Mouse (Mus musculus): ENCODE measurements around the gene Ndp. TPM values are rescaled to one million over a fixed set of nuclear protein-coding genes. Genes with fewer than 3 reads are reported as not detected.

The Ndp gene
- total RNA-seq (2015; ENCODE audit: low replicate concordance) = not detected in 2 replicates
- not detected in 2 replicates for total RNA-seq (2017; ENCODE audit: low replicate concordance)

DNA sequence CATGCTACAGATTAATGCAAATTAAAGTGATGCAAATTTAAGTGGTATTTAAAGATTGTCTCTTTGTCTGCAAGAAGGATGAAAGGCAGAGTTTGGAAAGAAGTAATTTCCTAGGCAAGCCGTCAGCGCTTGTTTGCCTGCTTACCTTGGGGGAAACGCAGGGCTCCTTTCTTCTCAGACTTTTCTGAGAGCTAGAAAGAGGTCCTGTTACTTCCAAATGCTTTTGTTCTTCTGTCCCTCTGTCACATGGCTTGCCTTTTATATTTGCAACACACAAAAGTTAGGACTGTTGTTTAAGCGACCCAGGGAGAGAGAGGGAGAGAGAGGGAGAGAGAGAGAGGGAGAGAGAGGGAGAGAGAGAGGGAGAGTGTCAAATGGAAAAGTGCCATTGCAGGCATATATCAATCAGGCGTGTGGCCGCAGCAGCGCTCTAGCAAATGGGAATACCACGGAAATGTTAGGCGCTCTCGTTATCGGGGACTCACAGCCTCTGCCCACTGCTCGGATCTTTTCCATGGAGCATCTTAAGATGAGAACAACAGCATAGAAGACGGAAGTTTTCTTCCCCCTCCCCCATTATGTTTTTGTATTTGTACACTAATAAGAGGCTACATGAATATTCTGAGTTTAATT lies at the start of gene Ndp:
Ndp (minus strand) TSS at position 534 of the 633 bp plus-strand sequence.
- no peak for ATAC-seq (replicated peaks; ENCODE audit: low FRiP score, poor library complexity, severe bottlenecking)

GRCm38 (mm10) chrX:16954767-16955166 lies 43.2 kb upstream of the Ndp start:
- no peak for ATAC-seq (replicated peaks; ENCODE audit: low FRiP score, poor library complexity, severe bottlenecking)

GRCm38 (mm10) chrX:16918006-16918405 lies 6.4 kb upstream of the Ndp start:
- no peak for ATAC-seq (replicated peaks; ENCODE audit: low FRiP score, poor library complexity, severe bottlenecking)

DNA sequence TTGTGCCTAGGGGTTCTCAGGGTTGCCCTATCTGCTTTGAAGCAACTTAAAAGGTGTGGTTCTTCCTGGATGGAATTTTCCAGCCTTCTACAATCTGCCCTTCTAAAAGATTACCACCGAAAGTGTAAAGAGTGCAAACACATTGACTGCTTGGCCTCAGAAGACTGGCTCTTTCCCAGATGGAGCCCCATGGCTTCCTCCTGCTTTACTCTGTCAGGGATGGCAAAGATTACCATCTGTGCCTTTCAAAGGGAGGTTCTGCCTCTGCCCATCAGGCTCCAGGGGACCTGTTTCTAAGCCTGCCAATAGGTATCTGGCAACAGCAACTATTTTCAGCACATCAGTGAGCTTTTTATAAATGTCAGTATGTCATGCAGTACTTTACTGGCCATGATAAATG lies 1.5 kb upstream of the Ndp start:
- no peak for ATAC-seq (replicated peaks; ENCODE audit: low FRiP score, poor library complexity, severe bottlenecking)

- no peak for ATAC-seq (replicated peaks; ENCODE audit: low FRiP score, poor library complexity, severe bottlenecking)
Observed at GRCm38 (mm10) chrX:16911911-16912310, 337 bp upstream of the Ndp start.

DNA sequence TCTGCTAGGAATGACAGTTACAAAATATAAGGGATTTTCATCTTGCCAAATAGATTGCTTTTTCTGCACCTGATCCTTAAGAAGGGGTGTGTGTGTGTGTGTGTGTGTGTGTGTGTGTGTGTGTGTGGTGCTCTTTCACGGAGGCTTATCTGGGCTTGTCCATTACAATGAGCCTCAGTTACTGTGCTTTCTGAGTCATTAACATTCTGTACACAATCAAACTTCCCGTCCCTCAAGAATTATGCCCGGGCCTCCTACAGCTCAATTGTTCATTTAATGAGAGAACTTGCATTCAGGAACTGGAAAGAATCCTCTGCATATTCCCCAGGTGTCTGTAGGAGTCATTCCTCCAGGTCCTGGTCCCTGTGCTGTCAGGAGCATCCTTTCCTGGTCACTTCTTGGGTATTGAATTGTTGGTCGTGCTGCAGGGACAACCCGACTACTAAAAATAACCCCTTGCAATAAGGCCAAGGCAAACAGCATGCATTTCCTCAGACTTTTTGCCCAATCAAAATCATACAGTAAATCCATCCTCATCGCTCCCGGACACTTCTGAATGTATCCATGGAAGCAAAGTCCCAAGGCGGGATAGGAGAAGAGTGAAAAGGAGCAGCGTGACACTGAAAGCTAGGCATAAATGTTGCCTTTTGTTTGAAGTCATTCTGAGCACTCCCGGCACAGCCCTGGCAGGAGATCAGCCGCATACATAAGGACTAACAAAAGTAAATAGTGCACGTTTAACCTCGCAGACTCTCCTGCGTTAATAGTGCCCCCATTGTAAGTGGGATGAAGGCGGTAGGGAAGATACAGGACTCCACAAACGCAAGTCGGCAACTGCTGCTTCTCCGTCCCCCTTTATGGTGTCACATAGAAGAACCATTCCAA lies 1.1 kb downstream of the Ndp start:
- ATAC-seq (replicated peaks; ENCODE audit: low FRiP score, poor library complexity, severe bottlenecking) = no peak

- no peak for ATAC-seq (replicated peaks; ENCODE audit: low FRiP score, poor library complexity, severe bottlenecking)
Observed at GRCm38 (mm10) chrX:16908652-16909051, 2.9 kb downstream of the Ndp start.

- no peak for ATAC-seq (replicated peaks; ENCODE audit: low FRiP score, poor library complexity, severe bottlenecking)
Observed at GRCm38 (mm10) chrX:16907554-16907953, 4.0 kb downstream of the Ndp start.

GRCm38 (mm10) chrX:16894377-16895175 lies 17.0 kb downstream of the Ndp start:
- ATAC-seq (replicated peaks; ENCODE audit: low FRiP score, poor library complexity, severe bottlenecking) = no peak

- ATAC-seq (replicated peaks; ENCODE audit: low FRiP score, poor library complexity, severe bottlenecking) = no peak
Observed at GRCm38 (mm10) chrX:16867640-16868314, 43.8 kb downstream of the Ndp start.

GRCm38 (mm10) chrX:16860244-16860643 lies 51.3 kb downstream of the Ndp start:
- ATAC-seq (replicated peaks; ENCODE audit: low FRiP score, poor library complexity, severe bottlenecking) = no peak

GRCm38 (mm10) chrX:16846034-16846433 lies 65.5 kb downstream of the Ndp start:
- no peak for ATAC-seq (replicated peaks; ENCODE audit: low FRiP score, poor library complexity, severe bottlenecking)

DNA sequence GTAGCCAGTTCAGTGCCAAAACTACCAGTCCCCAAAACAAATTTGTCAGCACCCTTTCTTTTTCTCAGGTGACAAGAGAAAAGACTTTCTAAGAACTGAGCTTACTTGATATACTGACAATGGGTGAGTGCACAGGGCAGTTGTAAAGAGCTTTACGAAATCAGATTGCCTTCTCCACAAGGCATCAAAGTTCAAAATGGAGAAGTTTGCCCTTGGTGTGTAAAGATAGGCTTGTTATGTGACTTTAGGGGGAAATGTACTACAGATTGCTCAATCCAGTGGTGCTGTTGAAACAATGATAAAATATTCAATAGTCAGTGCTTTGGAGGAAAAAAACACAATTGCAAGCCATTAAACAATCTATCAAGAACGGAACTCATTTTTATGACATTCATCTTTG lies 70.1 kb downstream of the Ndp start:
- ATAC-seq (replicated peaks; ENCODE audit: low FRiP score, poor library complexity, severe bottlenecking) = no peak

DNA sequence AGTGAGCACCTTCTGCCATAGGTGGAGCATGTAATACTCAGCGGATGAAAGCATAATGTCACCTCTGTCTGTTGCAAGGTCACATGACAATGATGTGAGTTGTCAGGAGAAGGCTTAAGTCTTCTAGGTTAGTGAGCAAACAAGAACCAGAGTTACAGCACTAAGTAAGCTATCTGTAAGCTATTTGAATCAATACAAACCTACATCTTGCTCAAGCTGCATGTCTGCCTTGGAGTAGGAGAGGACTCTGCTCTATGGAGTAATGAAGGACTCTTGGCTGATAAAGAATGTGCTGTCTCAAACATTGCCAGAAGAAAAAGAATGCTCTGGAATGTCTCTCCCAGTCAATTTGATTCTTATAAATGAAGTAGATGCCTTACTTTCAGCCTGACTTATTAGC lies 74.3 kb downstream of the Ndp start:
- ATAC-seq (replicated peaks; ENCODE audit: low FRiP score, poor library complexity, severe bottlenecking) = no peak

DNA sequence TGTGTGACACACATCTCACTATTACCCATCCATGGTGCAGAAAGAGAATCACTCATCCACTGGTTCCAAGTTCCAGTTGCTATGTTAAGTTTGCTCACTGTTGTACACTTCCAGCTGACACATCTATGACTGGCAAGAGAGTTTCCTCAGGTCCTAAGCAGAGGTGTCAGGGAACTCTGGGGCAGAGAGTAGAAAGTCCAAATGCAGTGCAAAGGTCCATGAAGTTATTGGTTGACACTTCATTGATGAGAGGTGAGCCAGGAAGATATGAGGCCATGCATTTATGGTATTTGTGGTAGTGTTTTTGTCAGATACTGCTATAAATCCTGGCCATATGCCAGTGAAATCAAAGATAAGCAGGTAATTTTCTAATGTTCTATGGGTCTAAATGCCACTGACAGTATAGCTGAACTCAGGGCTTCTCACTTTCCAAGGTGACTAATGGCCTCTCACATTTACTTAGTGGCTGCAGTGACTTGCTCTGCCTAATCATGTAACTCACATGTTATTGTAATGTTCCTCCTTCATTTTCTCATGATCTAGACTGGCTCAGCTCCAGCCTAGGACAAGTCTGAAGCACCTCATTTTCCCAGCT lies 75.0 kb downstream of the Ndp start:
- no peak for ATAC-seq (replicated peaks; ENCODE audit: low FRiP score, poor library complexity, severe bottlenecking)

Other genes starting within 250 kb of the Ndp start
- gene Maob, start 94.4 kb downstream of the Ndp start, total RNA-seq (2015; ENCODE audit: low replicate concordance) = not detected in 2 replicates
- not detected in 2 replicates for gene Maob, start 94.4 kb downstream of the Ndp start, total RNA-seq (2017; ENCODE audit: low replicate concordance)